Mouse (Mus musculus): Measurements from ENCODE around the gene Qrsl1. TPM values are rescaled to one million over a fixed set of nuclear protein-coding genes. Genes with fewer than 3 reads are reported as not detected.

Qrsl1 gene
- polyA plus RNA-seq (2015; fragmentation: Illumina TruSeq; extraction: RNeasy Lipid Tissue Mini Kit (QIAGEN cat#74804); ENCODE audit: low read depth, low replicate concordance) = 19.0 TPM

DNA sequence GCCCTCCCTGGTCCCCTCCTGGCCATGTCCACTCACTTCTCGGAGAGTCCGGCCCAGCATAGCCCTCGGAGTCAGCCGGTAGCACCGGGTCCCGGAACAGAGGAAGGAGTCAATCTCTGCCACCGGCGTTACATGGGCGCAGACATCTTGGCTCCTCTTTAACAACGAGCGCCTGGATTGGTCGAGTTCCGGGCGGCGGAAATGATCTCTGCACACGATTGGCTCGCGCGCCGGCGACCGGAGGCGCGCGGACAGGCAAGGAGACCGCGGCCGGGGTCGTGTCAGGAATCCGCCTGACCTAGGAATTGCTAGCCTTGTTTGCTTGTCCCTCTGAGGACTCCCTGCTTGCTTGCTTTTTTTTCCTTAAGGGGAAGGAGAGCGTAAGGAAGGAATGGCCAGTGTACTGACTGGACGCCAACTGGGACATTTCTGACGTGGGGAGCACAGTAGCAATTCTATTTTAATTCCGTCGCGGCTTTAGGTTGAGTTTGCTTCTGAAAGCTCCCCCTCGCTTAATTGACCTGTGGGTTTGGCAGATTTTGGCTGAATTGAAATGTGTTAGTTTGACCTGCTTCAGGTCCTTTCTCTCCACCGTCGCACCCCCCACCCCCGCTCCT is at the start of gene Qrsl1, which contains the start of gene Rtn4ip1:
Gene Qrsl1, minus strand, starts transcription at position 168 of the 617 bp plus-strand sequence.
Gene Rtn4ip1, plus strand, starts transcription at position 230 of the 617 bp plus-strand sequence.

Other genes starting within 250 kb of the Qrsl1 start
- 12.2 TPM for gene Rtn4ip1, start 62 bp upstream of the Qrsl1 start, polyA plus RNA-seq (2015; fragmentation: Illumina TruSeq; extraction: RNeasy Lipid Tissue Mini Kit (QIAGEN cat#74804); ENCODE audit: low read depth, low replicate concordance)
- 0.46 TPM for gene Crybg1, start 247.1 kb upstream of the Qrsl1 start, polyA plus RNA-seq (2015; fragmentation: Illumina TruSeq; extraction: RNeasy Lipid Tissue Mini Kit (QIAGEN cat#74804); ENCODE audit: low read depth, low replicate concordance)

Measured in brain, adult 10 weeks (tissue).